Mouse (Mus musculus) heart, postnatal 25 days (tissue): ENCODE results near the gene Ssbp4. TPM values are rescaled to one million over a fixed set of nuclear protein-coding genes. Genes with fewer than 3 reads are reported as not detected.

ENCODE experiments used
- DNase-seq: peaks from one replicate; pipeline ENCODE4 v3.0.0; 2022; ENCODE audit warnings: low spot score
- intact Hi-C: fragments of 180-260 bp; cut with DNase I; formaldehyde crosslinking; loops from one replicate; pipeline ENCODE4 v1.15.1; 2025
- total RNA-seq, 2 experiments: library from RNA; stranded (reverse); gene quantifications; 2 replicates each; pipeline ENCODE4 v1.2.3; 2021

Gene Ssbp4
- total RNA-seq, 2 experiments from 2014 or later = 37.0 to 37.7 TPM

DNA sequence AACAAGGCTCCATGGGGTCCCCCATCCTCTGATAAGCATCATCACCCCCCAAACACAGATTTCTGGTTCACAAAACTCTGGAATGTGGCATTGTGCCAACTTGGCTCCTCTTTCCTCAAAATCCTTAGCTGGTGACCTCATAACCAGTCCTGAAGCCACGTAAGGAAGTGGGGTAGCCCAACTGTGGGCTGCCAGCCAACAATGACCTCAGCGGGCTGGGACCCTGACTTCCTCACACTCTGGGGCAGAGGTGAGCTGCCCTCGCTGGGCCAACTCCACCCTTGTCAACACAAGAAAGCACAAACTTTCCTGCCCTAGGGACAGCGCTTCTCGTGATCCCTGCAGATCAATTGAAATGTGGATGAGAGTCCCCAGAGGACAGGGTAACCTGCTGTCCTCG, 25.4 kb upstream of the Ssbp4 start:
- intact Hi-C loops = no loop called here
- peak; percentile 74 for DNase-seq

DNA sequence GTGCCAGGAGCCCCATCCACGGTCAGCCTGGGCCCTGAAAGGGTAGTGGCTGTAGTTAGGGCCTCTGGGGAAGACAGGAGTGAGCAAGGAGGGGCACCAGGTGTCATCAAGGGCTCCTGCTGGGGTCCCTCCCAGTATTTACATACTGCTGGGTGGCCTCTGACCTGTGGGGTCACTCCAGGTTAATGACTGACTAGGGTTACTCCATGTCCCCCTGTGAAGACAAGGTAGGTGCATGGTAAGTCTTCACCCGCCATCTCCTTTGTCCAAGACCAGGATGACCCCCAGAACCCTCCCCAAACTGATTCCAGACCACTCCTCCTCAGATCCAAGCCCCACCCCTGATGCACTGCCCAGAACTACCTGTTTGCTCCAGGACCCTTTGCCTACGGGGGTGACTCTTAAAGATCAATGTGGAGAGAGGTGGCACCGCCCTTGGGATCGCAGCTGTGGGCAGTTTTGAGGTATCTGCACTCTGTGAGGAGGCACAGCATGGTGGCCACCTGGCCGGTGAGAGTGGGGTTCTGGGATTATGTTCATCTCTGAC, 23.7 kb upstream of the Ssbp4 start, which contains the start of gene Gdf15:
Gene Gdf15 (minus strand): TSS at position 111 of the 547 bp plus-strand sequence.
- intact Hi-C loops = no loop called here
- no peak for DNase-seq

DNA sequence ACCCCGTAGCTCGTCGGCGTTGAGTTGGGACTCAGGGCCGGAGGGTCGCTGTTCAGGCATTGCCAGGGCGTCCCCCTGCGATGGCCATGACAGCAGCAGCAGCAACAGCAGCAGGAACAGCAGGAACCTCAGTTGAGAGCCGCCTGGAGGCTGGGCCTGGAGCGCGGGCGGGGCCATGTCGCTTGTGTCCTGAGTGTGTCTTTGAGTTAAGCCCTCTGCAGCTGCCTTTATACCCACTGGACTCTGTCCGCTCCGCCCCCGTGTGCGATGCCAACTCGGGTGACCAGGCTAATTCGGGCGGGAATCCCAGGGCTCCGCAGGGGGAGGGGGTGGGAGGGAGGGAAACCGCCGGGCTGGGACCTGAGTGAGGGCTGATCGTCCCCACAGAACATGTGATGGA, 22.8 kb upstream of the Ssbp4 start:
- no peak for DNase-seq
- intact Hi-C loops = loop anchor here (2.0 kb wide), 1 partner anchor 69 kb away; no protein-coding TSS in a partner anchor

DNA sequence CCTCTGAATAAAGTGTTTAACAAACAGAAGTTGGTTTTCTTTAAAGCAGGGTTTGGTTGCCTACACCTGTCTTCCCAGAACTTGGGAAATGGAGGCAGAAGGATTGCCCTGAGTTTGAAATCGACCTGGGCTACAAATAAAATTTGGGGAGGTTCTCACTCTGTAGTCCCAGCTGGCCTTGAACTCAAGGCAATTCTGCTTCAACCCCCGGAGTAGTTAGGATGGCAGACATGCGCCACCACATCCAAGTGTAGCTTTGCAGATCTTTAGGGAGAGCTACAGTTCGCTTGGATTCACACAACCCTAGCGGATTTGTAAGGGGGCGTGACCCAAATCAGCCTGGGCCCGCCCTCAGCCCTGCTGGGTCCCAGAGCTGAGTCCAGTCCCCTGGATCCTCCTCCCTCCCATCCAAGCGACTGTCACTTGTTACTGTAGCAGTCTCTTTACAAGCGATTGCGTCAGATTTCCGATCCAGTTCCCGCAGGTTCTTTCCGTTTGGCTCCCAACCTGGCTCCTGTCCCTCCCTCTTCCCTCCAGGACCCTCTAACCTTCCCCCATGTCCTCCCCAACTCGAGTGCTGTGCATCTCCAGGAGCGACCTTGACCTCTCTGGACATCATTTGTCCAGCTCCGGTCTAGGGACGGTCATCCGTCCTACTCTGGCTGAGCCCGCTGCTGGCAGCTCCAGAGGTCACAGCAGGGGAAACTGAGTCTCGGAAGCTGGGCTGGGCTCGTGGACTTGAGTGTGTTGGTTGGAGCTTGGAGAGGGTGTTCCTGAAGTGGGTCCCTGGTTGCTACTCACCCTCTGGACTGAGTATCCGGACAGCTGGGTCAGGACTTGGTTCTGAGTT, 22.1 kb upstream of the Ssbp4 start:
- intact Hi-C loops = loop anchor here (2.0 kb wide), 1 partner anchor 70 kb away; no protein-coding TSS in a partner anchor

DNA sequence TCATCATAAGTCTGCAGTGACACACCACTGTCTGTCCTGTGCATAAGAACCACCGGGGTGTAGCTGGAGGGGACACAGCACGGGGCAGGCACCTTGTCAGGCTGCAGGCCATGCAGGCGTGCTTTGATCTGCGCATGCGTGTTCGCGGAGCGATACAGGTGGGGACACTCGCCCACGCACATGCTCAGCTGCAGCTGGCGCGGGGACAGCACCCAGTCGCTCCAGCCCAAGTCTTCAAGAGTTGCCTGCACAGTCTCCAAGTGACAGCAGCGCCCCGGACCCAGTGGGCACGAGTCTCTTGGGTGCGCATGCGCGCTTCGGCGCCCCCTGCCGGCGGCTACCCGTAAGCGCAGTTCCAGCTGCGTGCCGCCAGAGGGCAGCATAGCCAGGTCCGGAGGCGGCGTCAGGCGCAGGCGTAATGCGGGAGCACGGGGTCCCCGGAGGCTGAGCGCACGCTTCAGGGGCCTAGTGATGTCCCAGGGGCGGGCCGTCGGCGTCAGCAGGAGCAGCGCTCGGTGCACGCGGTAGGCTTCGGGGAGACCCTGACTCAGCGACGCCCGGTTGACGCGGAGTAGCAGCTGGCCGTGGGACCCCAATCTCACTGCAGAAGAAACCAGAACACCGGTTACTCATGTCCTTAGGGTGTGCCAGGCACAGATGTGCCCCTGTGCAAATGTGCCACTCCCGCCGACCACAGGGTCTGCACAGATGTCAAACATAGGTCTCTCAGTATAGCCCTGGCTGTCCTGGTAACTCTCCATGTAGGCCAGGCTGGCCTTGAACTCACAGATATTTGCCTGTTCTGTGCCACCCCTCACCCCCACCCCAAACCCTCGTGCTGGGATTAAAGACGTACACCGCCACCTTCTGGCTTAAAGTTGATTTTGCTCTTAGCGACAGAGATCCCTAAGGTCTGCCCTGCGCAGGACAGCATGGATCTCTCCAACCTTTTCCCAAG, 21.2 kb upstream of the Ssbp4 start:
- DNase-seq = peak; percentile 79
- intact Hi-C loops = loop anchor here (1.0 to 2.0 kb wide), 3 partner anchors 17 to 71 kb away; no protein-coding TSS in a partner anchor

More for the DNA sequence above, 22.1 kb upstream of the Ssbp4 start:
- DNase-seq = peak; percentile 57

DNA sequence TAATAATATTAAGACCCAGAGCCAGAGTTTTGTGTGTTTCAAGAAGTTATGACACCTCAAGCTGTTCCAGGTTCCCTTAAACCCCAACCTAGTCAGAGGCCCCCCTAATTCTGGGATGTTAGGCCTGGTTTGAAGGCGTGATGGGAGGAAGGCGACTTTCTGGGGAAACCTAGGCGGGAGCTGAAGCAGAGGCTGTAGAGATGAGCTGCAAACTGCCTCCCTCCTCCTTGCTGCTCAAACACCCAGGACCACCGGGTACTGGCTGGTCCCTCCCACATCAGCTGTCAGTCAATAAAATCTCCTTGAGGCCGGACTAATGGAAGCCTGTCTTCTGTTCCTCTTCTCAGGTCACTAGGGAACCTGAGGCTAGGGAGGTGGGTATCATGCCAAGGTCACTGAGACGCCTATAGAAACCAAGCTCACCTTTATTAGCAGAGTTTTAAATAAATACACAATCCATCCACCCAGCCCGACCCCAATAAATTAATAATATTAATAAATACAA, 20.4 kb upstream of the Ssbp4 start:
- DNase-seq = no peak
- intact Hi-C loops = loop anchor here (1.0 to 2.0 kb wide), 2 partner anchors 16 to 22 kb away; no protein-coding TSS in a partner anchor

DNA sequence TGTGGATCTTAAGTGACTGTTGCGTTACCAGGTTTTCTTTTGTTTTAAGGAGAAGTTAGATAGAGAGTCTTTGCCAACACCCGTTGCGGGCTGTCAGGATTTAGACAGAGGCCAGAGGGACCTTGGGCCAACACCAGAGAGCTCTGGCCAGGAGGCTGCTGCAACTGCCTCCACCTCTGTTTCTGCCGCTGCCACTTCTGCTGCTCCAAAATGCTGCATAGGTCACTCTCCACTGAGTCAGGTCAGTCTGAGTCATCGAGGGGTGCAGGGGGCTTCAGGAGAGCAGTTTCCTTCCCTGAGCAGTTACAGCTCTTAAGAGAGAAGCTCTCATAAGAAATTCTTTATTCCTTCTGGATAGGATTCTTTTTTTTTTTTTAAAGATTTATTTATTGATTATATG, 18.4 kb upstream of the Ssbp4 start:
- intact Hi-C loops = no loop called here

DNA sequence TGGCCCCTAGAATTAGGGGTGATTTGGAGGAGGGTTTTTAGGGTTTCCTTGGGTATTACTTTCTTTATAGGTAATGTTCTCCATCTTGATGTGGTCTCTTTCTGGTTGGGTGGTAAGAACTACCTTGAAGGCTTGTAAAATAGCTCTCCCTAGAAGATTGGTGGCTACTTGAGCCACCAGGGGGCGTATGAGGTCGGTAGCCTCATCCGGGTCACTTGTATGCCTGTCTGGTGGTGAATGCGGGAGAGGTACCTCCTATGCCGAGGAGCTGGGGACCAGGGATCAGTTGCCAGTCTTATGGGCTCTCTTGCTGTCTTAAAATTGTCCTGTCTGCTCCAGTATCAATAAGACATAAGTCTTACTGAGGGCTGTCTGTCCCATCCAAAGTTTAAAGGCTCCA, 16.4 kb upstream of the Ssbp4 start:
- intact Hi-C loops = no loop called here
- no peak for DNase-seq

More for the DNA sequence above, 18.4 kb upstream of the Ssbp4 start:
- no peak for DNase-seq

DNA sequence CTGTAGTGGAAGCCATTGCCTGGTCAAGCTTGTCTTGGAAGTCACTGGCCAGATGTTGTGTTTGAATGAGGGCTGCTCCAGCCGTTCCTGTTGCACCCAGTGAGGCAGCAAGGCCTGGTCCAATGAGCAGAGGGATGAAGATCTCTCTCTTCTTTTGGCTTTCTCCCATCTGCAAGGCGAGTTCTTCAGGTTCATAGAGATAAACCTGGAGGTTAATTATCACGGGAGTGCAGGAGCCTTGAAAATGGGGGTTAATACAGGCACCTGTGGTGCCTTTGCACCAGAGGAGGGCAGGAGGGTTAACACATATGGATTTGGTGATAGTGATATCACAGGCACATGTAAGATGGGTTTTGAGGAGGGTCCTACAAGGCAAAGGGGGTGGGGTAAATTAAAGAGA, 13.5 kb upstream of the Ssbp4 start:
- intact Hi-C loops = no loop called here
- no peak for DNase-seq

DNA sequence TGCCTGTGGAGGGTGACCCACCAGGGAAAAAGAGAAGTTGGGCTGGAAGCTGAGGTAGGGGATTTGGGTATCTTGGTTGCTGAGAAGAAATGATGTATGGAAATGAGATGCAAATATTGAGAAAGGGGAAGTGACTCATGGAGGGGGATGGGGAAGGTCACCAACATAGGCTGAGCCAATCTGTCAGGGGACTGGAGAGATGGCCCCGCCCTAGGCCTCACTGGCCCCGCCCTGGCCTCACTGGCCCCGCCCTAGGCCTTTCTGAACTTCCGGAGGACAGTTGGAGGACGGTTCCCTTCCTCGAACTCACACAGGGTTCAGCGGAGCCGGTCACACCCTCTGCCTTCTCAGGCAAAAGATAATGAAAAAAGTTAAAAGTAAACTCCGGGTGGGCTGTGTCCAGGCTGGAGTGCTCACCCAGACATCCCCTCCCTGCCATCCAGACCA, 10.2 kb upstream of the Ssbp4 start:
- DNase-seq = no peak
- intact Hi-C loops = no loop called here

DNA sequence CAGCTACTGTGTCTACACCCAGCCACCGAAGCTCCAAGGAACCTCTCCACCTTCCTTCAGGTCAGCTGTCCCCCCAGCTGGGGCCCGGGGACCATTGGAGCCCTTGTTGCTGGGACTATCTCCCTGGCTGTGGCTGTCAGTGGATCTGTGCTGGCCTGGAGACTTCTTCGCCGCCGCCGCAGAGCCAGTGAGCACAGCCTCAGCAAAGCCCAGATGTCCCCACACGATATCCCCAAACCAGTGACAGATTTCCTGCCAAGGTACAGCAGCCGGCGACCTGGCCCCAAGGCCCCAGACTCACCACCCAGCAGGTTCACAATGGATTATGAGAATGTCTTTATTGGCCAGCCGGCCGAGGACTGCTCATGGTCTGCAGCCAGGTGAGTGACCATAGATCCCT, 9.3 kb upstream of the Ssbp4 start:
- intact Hi-C loops = no loop called here
- DNase-seq = no peak

DNA sequence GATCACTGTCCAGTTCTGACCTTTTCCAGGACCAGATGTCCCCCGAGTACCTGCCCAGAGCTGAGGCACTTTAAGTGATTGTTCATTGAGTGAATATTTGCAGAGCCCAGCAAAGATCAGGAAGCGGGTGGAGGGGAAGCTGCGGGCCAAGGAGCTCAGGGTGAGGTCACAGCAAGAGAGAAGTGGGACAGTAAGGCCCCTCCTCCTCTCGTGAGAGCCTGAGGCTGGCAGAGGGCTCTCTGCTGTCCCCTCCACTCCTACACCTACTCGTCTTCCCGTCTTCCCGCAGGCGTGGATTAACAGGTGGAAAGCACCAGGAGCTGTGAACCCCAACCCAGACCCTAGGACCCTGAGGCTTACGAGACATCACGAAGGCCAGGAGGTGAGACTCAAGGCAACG, 8.0 kb upstream of the Ssbp4 start:
- DNase-seq = no peak
- intact Hi-C loops = no loop called here

DNA sequence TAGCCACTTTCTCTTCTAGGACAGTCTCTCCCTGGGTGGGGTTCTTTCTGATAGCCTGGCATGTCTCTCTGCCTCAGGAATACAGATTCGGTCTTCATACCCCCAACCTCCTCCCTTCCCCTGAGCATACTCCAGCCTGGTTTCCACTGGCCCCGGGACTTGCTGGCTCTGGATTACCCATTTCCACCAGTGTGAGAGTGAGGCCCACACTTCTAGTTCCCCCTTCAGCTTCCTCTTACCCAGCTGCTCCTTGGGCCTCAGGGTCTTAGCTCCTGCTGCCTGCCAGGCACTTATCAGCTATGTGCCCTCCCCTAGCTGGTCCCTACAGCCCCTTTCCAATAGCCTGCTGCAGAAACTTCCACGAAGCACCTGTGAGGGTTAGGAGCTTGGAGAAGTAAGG, 7.2 kb upstream of the Ssbp4 start, which contains the start of gene Lrrc25:
Gene Lrrc25 (plus strand): TSS at position 262 of the 400 bp plus-strand sequence.
- DNase-seq = no peak
- intact Hi-C loops = no loop called here

DNA sequence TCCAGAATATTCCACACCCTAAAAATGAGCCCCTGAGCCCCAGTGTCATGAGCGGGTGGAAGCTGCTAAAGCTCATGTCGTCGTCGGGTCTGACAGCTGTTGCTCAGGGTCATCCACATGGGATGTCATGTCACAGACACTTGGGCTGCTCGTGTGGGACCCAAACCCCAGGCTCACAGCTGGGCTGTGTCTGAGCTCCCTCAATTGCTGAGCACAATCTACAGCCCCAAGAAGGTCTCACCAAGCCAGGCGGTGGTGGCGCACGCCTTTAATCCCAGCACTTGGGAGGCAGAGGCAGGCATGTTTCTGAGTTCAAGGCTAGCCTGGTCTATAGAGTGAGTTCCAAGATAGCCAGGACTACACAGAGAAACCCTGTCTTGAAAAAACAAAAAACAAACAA, 6.6 kb upstream of the Ssbp4 start:
- intact Hi-C loops = no loop called here
- DNase-seq = no peak

DNA sequence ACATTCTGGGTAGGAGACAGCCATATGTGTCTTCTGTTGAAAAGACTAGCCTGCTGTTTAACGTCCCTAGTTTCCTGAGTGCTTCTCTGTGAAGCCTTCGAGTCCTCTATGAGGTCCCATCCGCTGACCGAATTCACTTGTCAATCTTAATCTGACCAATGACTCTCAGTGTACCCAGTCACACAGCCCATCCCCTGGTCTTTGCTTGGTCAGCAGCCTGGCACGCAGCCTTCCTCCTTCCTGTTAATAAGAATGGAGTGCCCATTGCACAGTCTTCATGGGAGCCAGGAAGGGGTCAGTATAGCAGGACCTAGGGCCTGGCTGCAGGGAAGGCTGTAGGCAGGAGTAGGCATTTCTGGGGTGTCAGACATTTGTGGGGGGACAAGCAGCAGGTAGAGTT, 5.8 kb upstream of the Ssbp4 start:
- no peak for DNase-seq
- intact Hi-C loops = loop anchor here (5.0 kb wide), 2 partner anchors 38 to 143 kb away; no protein-coding TSS in a partner anchor

DNA sequence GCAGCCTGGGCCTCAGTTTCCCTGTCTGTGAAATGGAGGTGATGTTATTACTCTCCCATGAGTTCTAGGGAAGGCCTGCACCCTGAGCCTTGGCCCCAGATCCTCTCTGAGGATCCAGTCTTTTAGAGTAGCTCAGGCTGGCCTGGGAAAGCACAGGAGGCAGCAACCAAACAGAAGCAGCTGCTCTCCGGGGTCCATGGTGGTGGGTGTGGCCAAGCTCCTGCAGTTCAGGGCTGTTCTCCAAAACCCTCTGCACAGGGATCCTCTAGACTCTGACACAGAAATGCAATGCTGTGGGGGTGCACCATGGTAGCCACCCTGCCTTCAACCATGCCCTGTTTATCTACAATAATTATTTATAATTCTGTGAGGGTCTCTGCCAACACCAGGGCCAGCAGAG, 5.1 kb upstream of the Ssbp4 start:
- intact Hi-C loops = loop anchor here (2.0 to 5.0 kb wide), 3 partner anchors 15 to 144 kb away; no protein-coding TSS in a partner anchor
- DNase-seq = no peak

DNA sequence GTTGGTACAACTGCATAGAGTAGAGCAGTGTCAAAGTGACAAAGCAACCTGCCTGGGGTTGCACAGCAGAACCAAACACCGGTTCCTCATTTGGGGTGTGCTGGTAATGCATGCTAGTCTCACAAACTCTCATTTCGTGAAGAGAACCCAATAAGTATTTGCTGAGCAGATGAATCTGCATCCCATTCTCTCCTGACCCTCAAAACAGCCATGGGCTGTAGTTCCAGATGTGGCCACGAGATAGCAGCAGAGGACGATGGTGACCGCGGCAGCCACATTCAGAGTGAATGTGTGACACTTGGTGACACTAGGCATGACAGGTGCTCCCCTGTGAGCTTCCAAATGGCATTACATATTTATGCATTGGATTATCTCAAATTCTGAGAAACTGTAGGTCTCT, 3.2 kb upstream of the Ssbp4 start:
- peak; percentile 73 for DNase-seq
- intact Hi-C loops = loop anchor here (2.0 to 5.0 kb wide), 4 partner anchors 17 to 145 kb away; no protein-coding TSS in a partner anchor

DNA sequence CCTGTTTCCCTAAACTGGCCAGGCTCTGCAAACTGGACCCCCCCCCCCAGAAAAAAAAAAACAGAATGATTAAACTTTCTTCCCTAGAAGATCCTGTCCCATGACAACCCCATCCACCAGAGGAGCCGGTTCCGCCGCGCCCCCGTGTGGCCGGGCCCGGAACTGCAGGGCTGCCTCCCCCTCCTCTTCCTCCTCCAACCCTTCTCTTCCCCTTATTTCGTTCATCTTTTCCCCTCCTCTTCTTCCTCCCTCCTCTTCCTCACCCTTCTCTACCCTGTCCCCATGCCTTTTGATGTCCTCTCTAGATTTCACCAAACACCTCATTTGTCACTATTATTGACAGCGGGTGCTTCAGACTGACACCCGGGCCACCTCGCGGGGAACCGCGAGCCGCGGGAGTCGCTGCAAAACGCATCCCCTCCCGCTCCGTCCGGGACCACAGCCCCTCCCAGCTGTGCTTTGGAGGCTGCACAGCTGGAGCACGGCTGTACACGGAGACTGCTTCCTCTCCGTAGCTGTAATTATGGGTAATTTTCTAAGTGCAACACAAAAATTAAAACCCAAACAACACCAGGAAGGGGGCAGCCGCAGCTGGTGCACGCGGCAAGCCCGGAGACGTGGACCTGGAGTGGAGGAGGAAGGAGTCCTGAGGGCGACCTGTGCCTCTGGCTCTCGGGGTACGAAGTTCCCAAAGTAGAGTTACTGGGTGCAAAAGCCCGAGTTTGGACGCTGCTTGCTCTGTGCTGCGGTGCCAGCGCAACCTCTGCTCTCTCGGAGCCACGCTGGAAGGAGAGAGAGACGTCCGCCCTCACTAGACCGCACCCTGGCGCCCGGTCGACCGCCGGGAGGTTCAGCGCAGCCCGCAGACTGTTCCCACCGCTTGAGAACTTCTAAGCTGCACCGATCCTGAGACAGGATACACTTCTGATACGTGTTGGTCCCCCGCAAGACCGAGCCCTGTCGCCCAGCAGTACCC, 2.4 kb upstream of the Ssbp4 start:
- intact Hi-C loops = loop anchor here (2.0 to 5.0 kb wide), 3 partner anchors 41 to 146 kb away; no protein-coding TSS in a partner anchor
- peak; percentile 77 for DNase-seq
